Mouse (Mus musculus) regulatory T cell (primary cell): Measurements from ENCODE around the gene Fgfr2.

Experiments used
- in situ Hi-C: fragments of 300-600 bp; cut with MboI, MseI; formaldehyde crosslinking; loops from one replicate; pipeline ENCODE4 v1.15.1; 2025; ENCODE audit warnings: high pct_unique_total_duplicates

The Fgfr2 gene

DNA sequence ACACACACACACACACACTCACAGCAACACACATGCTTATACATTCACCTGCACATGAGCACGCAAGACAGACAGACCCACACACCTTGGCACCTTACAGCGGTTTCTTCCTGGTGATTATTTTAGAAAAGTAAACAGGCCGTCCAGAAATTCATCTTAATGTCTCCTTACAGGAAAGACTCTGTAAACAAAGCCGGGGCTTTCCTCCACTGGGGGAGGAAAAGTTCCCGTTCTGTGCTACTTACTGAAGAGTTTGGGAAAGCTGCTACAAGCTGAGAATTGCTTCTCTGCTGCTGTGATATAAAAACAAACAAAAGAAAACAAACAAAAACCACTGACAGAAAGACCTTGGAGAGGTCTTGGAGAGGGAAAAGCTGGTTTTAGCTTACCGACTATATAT lies 2314.5 kb downstream of the Fgfr2 start:
- in situ Hi-C loops = no loop called here

DNA sequence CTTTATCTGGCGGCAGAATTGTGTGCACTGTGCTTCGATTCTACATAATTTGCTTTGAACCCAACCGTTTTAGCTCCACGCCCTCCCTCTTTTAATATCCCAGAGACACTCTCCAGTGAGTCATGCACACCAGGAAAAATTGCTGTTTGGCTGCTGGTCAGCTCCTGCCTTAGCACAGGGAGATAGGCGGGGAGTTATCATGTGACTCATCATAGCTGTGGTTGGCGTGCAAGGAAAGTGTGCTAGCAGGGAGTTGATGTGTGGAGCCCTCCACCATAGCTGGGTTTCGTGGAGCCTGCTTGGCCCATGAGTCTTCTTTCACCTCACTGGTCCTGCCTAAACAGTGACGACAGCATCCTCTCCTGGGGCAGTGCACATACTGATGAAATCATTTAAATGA lies 2315.4 kb downstream of the Fgfr2 start:
- in situ Hi-C loops = no loop called here

DNA sequence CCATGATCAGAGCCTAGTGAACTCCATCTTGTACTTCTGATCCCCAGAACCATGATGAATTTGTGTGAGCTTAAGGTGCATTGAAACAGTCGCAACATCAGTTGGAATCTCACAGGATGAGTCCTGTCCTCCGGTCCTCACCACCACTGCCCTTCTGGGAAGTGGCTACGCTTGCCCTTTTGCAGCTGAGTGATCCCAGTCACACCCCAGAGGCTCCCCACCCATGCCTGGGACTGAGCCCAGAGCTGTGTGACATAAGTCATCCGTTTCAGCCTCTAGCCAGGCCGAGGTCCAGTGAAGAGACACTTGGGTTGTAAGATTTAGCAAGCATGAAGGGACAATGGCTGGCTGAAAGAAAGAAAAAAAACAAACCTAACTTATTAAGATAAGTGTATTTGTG lies 2318.2 kb downstream of the Fgfr2 start:
- in situ Hi-C loops = no loop called here

DNA sequence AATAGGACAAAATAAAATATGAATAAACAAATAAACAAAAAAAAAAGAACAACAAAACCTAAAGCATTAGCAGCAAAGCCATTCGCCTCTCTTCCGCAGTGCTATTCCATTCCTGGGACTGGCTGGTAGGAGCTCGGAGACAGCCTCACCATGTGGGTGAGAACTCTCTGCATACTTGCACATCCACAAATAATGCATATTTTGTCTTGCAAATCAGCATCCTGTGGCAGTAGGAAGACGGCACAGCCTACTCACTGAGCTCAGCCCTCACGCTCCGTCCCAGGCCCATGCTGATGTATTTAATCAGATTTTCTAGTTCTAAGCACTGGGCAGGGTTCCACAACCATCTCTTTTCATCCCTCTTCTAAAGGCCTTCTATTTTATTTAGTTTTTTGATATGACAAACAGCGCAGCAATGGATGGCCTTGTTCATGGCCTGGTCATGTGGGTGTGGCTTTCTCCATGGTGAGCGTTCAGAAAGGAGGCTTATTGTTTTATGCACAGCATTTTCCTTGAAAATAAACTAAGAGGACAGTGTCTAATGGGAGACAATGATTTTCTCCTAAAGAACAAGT lies 2319.8 kb downstream of the Fgfr2 start:
- in situ Hi-C loops = no loop called here

DNA sequence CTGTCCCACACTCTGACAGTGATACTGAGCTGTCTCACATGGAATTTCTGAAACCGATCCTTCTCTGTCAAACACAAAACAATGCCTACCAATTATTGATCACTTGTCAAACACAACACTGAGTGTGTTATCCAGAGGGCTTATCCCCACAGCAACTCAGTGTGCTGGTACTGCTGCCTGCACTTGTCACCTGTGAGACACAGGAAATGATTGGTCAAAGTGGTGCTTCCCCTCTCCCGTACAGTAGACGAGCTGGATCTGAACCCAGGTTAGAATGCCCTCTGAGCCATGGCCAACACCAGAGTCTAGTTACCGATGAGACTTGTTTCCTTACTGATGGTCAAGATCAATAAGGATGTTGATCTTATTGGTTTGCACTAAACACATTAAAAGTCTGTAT lies 2321.3 kb downstream of the Fgfr2 start:
- in situ Hi-C loops = no loop called here

DNA sequence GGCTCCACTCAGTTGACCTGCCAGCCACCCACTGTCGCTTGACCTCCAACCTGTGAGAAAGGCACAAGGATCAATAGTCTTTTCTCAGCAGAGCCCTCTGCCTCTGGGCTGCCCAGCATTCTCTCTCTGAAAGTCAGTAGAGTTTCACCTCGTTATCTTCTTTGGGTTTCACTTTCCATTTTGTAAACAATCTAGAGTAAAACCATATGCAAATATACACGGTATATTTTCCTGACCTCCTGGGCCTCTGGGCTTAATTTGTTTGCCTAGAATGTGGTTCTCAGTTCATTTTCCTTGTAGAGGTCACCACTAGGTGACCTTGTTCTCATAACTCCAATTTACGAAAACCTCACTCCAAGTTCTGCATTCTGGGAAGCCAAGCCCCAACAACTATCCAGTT lies 2322.5 kb downstream of the Fgfr2 start:
- in situ Hi-C loops = no loop called here

DNA sequence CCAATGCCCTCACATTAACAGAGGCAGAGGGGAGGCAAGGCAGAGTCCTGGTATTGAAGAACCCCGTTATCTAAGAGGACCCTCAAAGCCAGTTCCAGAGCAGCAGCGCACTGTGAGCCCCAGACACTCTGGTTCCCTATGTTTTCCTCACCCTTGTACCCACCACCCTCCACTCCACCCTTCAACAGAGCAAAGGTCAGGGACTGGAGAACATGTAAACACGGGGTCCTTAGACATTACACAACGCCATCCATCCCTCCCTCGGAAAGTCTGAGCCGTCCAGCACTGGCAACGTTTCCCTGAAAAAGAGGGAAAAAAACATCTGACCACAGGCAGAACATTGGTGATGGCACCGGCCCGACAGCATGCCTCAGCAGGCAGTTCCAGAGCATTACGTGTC lies 2323.7 kb downstream of the Fgfr2 start:
- in situ Hi-C loops = no loop called here

DNA sequence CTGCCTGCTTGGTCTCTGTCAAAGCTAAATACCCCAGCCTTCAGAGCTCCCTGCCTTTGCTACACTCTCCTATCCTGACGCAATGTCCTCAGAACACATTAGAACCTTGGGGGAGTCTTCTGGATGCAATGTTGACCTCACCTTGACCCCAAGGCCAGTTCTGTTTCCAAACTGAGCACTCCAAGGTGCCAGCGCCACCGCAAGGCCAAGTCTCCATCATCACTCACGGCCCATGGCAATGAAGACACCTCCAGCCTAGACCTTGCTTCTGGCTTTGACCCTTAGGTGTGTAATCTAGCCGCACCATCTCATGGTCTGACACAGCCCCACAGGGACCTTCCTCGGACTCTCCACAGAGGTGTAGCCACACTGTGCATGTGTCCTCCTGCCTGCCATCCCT lies 2325.6 kb downstream of the Fgfr2 start:
- in situ Hi-C loops = no loop called here

DNA sequence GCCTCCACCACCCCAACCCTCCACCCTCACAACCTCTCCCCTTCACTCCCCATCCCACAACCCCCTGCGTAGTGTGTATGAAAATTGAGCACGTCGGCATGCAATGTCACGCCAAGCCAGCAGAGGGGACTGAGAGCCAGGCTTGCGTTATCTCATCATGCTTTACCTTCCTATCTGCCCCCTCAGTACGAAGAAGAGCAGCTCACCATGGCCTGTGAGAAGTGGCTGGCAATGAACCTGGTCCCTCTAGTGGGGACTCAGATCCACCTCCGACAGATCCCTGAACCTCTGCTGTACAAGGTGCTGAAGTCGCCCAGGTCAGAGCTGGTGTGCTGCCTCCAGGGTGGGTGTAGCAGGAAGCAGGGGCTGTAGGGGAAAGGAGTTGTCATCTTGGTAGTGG lies 2326.4 kb downstream of the Fgfr2 start:
- in situ Hi-C loops = no loop called here

DNA sequence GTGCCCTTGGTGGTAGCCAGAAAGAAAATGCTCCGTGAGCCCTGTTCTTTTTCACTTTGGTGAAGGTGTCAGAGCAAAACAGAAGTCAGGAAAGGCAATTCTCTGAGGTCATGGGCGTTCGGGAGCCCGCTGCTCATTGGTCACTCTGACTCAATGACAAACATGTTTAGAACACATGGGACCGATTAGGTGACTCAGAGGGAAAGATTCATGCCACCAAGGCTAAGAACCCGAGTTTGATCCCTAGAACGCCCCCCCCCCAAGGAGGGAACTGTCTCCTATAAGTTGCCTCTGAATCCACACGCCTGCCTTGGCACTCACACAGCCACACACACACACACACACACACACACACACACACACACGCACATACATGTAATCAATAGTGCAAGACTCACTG lies 2329.5 kb downstream of the Fgfr2 start:
- in situ Hi-C loops = no loop called here

DNA sequence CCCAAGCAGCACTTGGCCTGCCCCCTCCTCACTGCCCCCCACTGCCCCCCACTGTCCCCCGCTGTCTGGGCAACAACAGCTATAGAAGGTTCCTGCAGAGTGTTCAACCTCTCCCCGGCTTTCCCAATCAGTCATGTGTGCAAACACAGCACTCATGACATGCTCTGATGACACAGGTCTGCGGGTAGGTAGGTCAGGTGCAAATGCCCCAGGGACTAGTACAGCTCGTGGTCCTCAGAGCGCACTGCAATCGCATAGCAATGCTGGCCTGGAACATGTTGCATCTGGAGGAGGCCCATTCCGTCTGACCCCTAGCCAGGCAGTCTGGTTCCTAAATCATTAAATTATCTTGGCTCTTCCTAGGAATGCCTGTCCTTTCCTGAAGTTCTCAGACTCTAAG lies 2333.7 kb downstream of the Fgfr2 start:
- in situ Hi-C loops = no loop called here

DNA sequence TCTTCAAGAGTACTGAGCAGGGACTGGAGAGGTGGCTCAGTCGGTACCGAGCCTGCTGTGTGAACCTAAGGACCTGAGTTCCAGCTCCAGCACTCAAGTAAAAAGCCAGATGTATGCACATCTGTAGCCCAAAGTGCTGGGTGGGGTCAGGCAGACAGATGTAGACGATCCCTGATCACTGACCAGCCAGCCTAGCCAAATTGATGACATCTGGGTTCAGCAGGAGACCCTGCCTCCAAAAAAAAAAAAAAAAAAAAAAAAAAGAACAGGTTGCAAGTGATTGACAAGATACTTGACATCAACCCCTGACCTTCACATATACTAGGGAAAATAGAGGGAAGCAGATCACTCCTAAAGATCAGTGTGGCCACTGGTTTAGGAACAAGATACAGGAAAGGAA lies 2334.2 kb downstream of the Fgfr2 start:
- in situ Hi-C loops = no loop called here

DNA sequence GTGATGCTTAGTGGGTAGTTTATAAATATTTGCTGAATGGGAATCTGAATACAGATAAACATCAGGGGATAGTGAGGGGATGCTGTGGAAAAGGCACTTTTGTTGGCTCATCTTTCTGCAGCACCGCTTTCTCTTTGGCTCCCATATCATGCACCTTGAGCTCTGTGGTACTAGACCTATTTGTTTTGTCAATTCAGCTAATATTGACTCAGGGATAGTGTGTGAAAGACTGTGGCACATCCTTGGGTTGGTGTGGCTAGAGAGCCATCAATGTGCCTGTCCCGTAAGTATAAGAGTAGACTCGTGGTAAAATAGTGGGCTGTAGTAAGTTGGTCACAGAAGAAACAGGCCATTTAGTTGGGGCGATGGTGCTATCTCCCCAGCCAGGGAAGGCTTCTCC lies 2335.6 kb downstream of the Fgfr2 start:
- in situ Hi-C loops = no loop called here

DNA sequence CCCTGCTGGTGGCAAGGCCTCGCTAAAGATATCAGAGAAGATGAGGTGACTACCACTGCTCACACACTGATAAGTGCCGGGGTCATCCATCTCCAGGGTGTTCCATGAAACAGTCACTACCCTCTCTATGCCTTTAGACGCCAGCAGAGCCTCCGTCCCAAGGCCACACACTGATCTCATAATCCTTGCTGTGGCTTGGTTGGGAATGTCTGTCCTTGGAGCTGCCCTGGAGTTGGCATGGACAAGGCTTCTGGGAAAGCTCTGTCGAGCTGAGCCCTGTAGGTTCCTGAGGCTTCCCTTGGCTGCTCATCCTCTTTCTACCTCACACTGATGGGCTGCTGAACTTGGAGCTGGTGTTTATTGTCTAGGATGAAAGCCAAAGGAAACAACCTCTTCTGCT lies 2336.4 kb downstream of the Fgfr2 start:
- in situ Hi-C loops = no loop called here

DNA sequence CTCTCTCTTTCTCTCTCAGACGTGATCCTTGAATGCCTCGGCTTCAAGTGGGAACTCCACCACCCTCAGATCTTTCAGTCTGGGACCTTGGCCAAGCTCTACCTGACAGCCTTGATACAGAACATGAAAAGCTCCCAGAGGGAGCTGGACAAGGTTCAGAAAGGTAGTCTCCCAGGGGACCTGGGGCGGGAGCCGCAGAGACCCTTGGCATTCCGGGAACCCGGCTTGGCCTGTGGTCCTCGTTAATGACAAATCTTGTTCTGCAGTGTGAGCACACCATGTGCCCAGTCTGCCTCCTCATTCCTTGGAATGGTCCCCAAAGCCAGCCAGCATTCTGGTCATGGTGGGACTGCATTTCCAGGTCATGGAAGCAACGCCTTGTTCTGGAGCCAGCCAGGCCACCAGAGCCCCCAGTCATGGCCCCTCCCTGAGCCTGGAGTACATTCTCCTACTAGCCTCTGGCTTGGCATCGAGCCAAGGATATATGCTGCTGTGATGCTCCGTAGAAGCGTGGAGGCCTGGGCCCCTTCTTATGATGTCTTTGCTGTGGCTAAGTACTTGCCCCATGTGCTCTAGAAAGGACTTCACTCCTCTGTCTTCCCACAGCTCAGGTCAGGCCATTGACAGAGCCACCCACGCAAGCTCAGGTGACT lies 2337.1 kb downstream of the Fgfr2 start:
- in situ Hi-C loops = no loop called here

DNA sequence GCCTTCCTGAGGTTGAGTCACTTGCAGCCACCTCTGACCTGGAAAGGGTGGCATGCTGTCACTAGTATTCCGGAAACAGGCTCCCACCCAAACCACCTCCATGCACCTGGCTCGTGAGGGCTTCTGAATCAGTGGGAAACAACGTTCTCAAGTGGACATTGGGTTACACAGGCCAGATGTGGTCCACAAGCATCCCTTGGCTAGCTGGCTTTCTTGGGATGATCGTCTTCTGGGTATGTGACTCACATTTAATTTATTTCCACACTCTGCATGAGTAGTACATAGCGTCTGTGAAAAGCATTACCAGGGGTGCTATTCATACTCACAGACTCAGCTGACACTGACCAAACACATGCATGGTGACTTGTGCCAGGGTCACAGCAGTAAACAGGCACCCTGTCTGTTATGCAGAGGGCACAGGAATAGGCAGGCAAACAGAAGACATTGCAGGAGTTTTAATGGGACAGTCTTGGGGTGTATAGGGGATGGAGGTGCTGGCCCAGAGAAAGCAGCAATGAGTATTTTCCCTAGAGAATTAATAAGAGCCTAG lies 2340.6 kb downstream of the Fgfr2 start:
- in situ Hi-C loops = no loop called here

DNA sequence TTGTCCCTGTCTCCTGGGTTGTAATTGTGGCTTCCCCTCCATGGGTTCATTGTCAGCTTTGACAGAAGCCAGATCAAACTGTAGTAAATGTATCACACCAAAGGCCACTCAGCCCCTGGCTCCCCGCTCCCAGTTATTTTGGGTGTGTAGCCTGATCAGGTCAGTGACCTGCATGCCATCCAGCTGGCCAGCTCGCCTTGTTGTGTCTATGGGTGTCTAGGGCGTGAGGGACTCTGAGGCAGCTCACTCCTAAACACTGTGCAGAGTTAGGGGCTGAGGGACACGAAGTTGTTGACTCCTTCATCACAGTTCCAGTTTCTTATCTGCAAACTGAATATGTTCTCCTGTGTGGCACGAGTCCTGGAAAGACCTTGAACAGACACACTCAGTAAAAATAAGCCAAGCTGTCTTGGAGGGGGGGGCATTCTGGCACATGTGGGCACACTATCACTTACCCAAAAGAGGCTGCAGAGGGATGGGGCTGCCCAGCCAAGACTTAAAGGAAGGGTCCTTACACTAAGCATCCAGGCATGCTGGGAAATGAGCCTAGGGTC lies 2342.2 kb downstream of the Fgfr2 start:
- in situ Hi-C loops = no loop called here

DNA sequence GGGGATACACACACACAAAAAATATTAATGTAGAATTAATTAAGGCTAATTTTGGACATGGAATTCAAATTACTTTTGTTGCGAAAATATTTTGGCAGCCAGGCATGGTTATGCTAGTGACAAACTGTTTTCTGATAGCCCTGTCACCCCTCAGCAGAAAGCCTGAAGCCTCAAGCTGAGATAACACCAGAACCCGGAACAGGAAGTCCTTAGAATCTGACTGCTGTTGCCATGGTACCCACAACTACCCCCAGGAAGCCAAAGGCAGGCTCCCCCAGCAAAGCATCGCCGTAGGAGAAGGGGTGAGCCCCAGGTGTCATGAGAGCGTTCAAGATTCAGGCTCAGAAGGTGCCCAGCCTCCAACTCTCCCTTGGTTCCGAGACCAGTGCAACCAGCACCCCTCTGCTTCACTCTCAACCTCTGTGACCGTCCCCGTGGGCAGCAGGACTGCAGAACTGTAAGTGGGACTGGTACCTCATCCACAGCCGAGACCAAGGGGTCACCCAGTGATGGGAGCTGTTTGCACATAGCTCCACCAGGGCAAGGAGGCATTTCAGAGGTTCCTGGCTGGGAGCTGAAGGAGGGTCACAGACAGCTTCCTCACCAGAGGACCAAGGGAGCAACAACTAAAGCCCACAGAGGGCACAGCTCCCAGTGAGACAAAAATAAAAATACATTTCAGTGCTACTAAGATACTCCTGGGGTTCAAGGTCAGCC lies 2349.1 kb downstream of the Fgfr2 start, which contains the start of gene Btbd16:
Gene Btbd16, plus strand, starts transcription at position 156 of the 717 bp plus-strand sequence.
- in situ Hi-C loops = loop anchor here (5.0 to 10.0 kb wide), 2 partner anchors 158 to 291 kb away; no protein-coding TSS in a partner anchor

DNA sequence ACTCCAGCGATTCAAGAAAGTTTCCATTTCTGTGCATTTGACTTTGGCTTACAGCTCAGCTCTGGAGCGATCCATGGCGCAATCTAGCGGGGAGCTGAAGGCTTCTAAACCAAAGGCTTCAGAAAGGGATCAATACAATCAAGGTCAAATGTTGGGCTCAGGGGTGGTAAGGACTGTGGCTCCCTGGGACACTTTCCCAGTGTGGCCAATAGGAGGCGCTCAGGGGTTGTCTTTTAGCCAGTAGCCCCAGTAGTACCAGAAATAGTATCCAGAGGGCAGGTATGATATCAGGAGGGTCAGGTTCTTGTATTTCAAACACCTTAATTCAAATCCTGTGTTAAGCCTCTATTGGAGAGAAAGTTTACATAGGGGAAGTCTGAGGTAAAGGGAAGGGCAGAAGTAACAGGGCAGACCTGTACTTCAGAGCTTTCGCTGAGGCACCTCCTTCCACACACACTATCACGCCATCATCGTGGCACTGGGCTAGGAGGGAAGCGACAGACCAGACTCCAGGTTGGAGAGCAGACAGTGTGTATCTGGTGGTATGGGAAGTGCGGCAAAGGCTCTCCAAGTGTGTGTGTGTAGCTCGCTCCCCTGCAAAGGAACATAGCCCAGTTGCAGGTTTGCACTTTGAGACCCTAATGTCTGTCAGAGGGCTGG lies 2349.8 kb downstream of the Fgfr2 start:
- in situ Hi-C loops = loop anchor here (5.0 to 10.0 kb wide), 2 partner anchors 159 to 292 kb away; no protein-coding TSS in a partner anchor

DNA sequence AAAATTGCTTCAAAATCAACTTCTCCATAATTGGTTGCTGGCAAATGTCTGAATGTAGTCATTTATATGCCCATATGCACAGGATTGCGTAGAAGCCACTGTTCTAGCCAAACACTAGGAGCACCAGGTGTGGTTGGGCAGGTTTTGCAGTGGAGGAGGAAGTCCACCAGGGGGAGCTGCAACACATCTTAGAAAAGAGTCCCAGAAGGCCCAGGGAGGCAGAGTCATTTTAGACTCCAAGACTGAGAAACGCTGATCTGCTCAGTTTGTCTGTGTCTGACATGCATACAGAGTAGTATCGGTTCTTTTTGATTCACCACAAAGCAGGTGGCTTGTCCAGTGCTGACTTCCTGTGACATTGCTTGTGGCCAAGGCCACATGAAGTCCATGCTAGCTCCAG lies 2352.4 kb downstream of the Fgfr2 start:
- in situ Hi-C loops = loop anchor here (5.0 to 10.0 kb wide), 2 partner anchors 162 to 294 kb away; no protein-coding TSS in a partner anchor

DNA sequence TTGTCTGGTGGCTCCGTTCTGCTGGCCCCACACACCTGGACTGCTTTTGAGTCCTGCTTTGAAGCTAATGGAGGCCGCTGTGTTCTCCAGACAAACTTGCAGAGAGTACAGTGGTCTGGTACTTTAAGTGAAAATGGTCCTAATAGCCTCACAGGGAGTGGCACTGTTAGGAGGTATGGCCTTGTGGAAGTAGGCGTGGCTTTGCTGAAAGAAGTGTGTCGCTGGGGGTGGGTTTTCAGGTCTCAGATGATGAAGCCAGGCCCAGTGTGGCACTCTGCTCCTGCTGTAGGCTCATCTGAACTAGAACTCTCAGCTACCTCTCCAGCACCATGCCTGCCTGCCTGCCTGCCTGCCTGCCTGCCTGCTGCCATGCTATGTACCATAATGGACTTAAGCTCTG lies 2355.0 kb downstream of the Fgfr2 start:
- in situ Hi-C loops = no loop called here
